Mouse (Mus musculus): ENCODE data around the gene Lrrc28. TPM values are rescaled to one million over a fixed set of nuclear protein-coding genes. Genes with fewer than 3 reads are reported as not detected.

Gene Lrrc28
- total and polyA plus RNA-seq, 3 experiments: 9.7 to 16.0 TPM; not detected in 1

- no peaks in the 10 kb centered on the region for H3K36me3 ChIP-seq (ENCODE audit: control insufficient read depth in 1 of 2, insufficient read depth in 2 of 2, low read length in 2 of 2)
- no peak overlapping the region for H3K4me3 ChIP-seq (ENCODE audit: control insufficient read depth in 1 of 2, insufficient read depth in 1 of 2, low read depth in 2 of 2, low read length in 2 of 2)
- TF ChIP-seq ETS1 (IDR thresholded peaks at IDR 0.05; ENCODE audit: low read depth, low read length) (no peak), UBTF (IDR thresholded peaks at IDR 0.05; ENCODE audit: borderline replicate concordance, insufficient read depth, low read depth, low read length) (no peak), ELF1 (IDR thresholded peaks at IDR 0.05; ENCODE audit: low read depth, low read length) (no peak), MXI1 (IDR thresholded peaks at IDR 0.05; ENCODE audit: low read depth, low read length) (no peak), USF2 (IDR thresholded peaks at IDR 0.05; ENCODE audit: borderline replicate concordance in 1 of 2, insufficient read depth in 1 of 2, low read depth in 1 of 2, low read length in 2 of 2) (no peak), TCF12 (IDR thresholded peaks at IDR 0.05; ENCODE audit: low read depth, low read length) (no peak), NRF1 (IDR thresholded peaks at IDR 0.05; ENCODE audit: insufficient read depth, low read depth, low read length, poor library complexity, severe bottlenecking) (no peak), CTCF (IDR thresholded peaks at IDR 0.05 in 2 of 3, conservative IDR thresholded peaks at IDR 0.05 in 1 of 3; ENCODE audit: control insufficient read depth in 1 of 3, insufficient read depth in 1 of 3, low read depth in 2 of 3, low read length in 3 of 3, poor library complexity in 1 of 3, severe bottlenecking in 1 of 3) (no peak), MAZ (IDR thresholded peaks at IDR 0.05; ENCODE audit: low read depth, low read length) (no peak), ZMIZ1 (IDR thresholded peaks at IDR 0.05; ENCODE audit: low read depth, low read length) (no peak), MAFK (IDR thresholded peaks at IDR 0.05; ENCODE audit: borderline replicate concordance, low read depth, low read length) (no peak), MEF2A (IDR thresholded peaks at IDR 0.05; ENCODE audit: extremely low read depth, insufficient replicate concordance, low read depth, low read length, poor library complexity, severe bottlenecking) (no peak)
- H3K79me2 ChIP-seq (ENCODE audit: control insufficient read depth, insufficient read depth, low read length, poor library complexity): no peaks in the 10 kb centered on the region
- no peaks in the 10 kb centered on the region for H3K27me3 ChIP-seq (ENCODE audit: control insufficient read depth in 1 of 2, insufficient read depth in 2 of 2, low read length in 2 of 2)
- H3K27ac ChIP-seq (ENCODE audit: control insufficient read depth, low read depth, low read length): no peak overlapping the region
- no peak for DNase-seq (ENCODE audit: low read depth, low spot score)
- no peaks in the 10 kb centered on the region for H3K4me1 ChIP-seq (ENCODE audit: control insufficient read depth in 1 of 2, insufficient read depth in 2 of 2, low read length in 2 of 2)
- H3K9me3 ChIP-seq (replicated peaks; ENCODE audit: insufficient read depth, low read length): no peaks in the 10 kb centered on the region
- no peak overlapping the region for H3K9ac ChIP-seq (ENCODE audit: control insufficient read depth, low read depth, low read length, poor library complexity, severe bottlenecking)
These were observed 37.9 kb upstream of the Lrrc28 start for GRCm38 (mm10) chr7:67683006-67683405.

- no peak for TF ChIP-seq POLR2A (IDR thresholded peaks at IDR 0.05; ENCODE audit: control insufficient read depth in 1 of 2, insufficient read depth in 1 of 2, low read depth in 1 of 2, low read length in 2 of 2, poor library complexity in 1 of 2)
- no peak for TF ChIP-seq POLR2AphosphoS2 (IDR thresholded peaks at IDR 0.05; ENCODE audit: low read length)
- TF ChIP-seq HCFC1 (IDR thresholded peaks at IDR 0.05; ENCODE audit: low read depth, low read length): no peak
- TF ChIP-seq TAL1 (IDR thresholded peaks at IDR 0.05; ENCODE audit: low read length): no peak
- TF ChIP-seq NRF1 (IDR thresholded peaks at IDR 0.05; ENCODE audit: insufficient read depth, low read depth, low read length, poor library complexity, severe bottlenecking): no peak
- TF ChIP-seq RAD21 (IDR thresholded peaks at IDR 0.05; ENCODE audit: low read depth, low read length): no peak
- TF ChIP-seq MYB (IDR thresholded peaks at IDR 0.05; ENCODE audit: low read depth, low read length): no peak
- TF ChIP-seq CTCF (IDR thresholded peaks at IDR 0.05 in 2 of 3, conservative IDR thresholded peaks at IDR 0.05 in 1 of 3; ENCODE audit: control insufficient read depth in 1 of 3, insufficient read depth in 1 of 3, low read depth in 2 of 3, low read length in 3 of 3, poor library complexity in 1 of 3, severe bottlenecking in 1 of 3): no peak
- no peak for TF ChIP-seq ZC3H11A (IDR thresholded peaks at IDR 0.05; ENCODE audit: low read depth, low read length)
- no peak for TF ChIP-seq CHD2 (IDR thresholded peaks at IDR 0.05; ENCODE audit: low read length)
- no peak for TF ChIP-seq BHLHE40 (IDR thresholded peaks at IDR 0.05; ENCODE audit: borderline replicate concordance, low read depth, low read length)
- no peak for TF ChIP-seq ZNF384 (IDR thresholded peaks at IDR 0.05; ENCODE audit: low read depth, low read length)
- TF ChIP-seq ZMIZ1 (IDR thresholded peaks at IDR 0.05; ENCODE audit: low read depth, low read length): no peak
- TF ChIP-seq ZKSCAN1 (IDR thresholded peaks at IDR 0.05; ENCODE audit: low read depth, low read length): no peak
- TF ChIP-seq MAZ (IDR thresholded peaks at IDR 0.05; ENCODE audit: low read depth, low read length): no peak
- DNase-seq (ENCODE audit: low read depth, low spot score): no peak
These were observed 36.0 kb upstream of the Lrrc28 start for GRCm38 (mm10) chr7:67681078-67681477.

More at GRCm38 (mm10) chr7:67681078-67681477, 36.0 kb upstream of the Lrrc28 start:
- no peaks in the 10 kb centered on the region for H3K79me2 ChIP-seq (ENCODE audit: control insufficient read depth, insufficient read depth, low read length, poor library complexity)
- no peak overlapping the region for H3K4me3 ChIP-seq (ENCODE audit: control insufficient read depth in 1 of 2, insufficient read depth in 1 of 2, low read depth in 2 of 2, low read length in 2 of 2)
- H3K36me3 ChIP-seq (ENCODE audit: control insufficient read depth in 1 of 2, insufficient read depth in 2 of 2, low read length in 2 of 2): no peaks in the 10 kb centered on the region
- no peak overlapping the region for H3K27ac ChIP-seq (ENCODE audit: control insufficient read depth, low read depth, low read length)
- no peak overlapping the region for H3K9ac ChIP-seq (ENCODE audit: control insufficient read depth, low read depth, low read length, poor library complexity, severe bottlenecking)
- no peaks in the 10 kb centered on the region for H3K9me3 ChIP-seq (replicated peaks; ENCODE audit: insufficient read depth, low read length)
- H3K27me3 ChIP-seq (ENCODE audit: control insufficient read depth in 1 of 2, insufficient read depth in 2 of 2, low read length in 2 of 2): no peaks in the 10 kb centered on the region
- H3K4me1 ChIP-seq (ENCODE audit: control insufficient read depth in 1 of 2, insufficient read depth in 2 of 2, low read length in 2 of 2): no peaks in the 10 kb centered on the region
